Mouse (Mus musculus) common myeloid progenitor, adult 5-6 weeks (primary cell): ENCODE measurements at regions not wholly inside any gene's neighbourhood (a gene's known extent, or its start where the extent isn't known, plus 50 kb on each side); places are given as distances from the start of the nearest gene placed in this dataset.

Experiments used
- ATAC-seq: replicated peaks from 2 replicates; pipeline ENCODE4 v1.8.0; 2016; ENCODE audit warnings: low read depth, mild to moderate bottlenecking, moderate TSS enrichment, inconsistent platforms; ENCODE audit not compliant: poor library complexity, severe bottlenecking

- ATAC-seq, result no peak
Measured at GRCm38 (mm10) chr19:21214253-21214652, 57.8 kb upstream of the Zfand5 start.

DNA sequence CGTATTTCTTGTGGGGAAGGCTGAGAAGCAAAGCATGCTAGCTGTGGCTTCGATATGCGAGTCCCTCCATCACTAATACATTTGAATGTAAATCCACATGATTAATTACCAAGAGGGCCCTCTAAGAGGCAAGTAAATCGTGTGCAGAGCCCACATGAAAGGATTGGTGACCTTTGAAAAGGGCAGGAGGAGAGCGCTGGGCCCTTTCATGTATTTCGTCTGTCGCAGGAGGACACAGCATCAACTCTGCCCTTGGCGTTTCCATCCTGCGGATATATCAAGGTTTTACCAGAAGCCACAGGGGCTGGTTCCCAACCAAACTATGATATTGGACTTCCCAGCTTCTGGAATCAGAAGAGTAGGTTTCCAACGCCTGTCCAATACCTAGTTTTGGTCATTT lies 78.6 kb upstream of the Zfand5 start:
- no peak for ATAC-seq

DNA sequence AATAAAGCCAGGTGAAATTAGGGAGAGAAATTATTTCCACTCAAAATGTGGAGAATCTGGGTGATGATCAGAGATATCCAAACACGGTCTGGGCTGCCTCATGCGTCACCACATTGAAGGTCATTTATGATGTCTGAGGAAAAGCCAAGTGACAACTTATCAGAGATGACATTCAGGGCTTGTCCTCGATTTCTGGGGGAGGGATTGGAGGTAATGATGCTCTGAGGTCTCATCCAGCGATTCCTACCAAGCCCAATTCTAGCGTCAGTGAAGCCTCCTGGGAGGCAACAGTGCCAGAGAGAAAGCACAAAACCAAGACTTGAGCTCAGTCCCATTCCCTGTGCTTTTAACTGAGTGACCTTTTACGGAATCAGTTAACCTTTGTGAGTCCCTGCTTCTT lies 79.5 kb upstream of the Zfand5 start:
- ATAC-seq, result no peak

DNA sequence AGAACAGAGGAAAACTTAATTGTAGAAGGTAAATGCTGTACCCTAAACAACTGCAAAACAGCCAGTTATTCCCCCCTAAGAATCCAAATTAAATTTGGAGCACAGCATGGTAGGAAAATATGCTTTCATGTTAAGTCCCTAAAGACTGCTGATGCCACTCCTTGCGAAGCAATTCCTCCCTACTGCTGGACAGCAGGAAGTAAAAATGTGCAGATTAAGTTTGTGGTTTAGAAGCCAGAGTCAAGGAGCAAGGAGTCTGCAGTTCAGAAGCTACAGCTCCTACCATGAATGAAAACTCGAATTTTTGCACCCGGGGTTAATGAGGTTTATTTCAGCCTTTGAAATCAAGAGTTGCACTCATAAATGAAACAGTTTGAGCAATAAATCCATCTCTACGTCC lies 82.9 kb upstream of the Zfand5 start:
- peak; percentile 68; the same call in 1 of the 2 replicates for ATAC-seq

DNA sequence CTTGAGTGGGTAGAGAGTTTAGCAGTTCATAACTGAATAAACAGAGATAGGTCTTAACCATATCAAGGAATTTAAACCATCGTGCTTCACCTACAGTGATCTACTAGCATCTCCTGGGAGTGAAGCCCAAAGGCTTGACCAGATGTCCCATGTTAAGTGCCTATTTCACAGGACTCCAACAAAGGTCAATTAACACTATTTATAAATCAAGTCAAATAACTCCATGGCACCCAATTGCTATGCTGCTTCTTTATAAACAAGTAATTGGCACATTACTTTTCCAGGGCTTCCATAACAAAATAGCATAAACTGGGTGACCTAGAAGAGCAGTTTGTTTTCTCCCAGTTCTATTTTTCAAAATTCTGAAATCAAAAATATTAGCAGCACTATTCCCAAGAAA lies 85.4 kb upstream of the Zfand5 start:
- no peak for ATAC-seq

DNA sequence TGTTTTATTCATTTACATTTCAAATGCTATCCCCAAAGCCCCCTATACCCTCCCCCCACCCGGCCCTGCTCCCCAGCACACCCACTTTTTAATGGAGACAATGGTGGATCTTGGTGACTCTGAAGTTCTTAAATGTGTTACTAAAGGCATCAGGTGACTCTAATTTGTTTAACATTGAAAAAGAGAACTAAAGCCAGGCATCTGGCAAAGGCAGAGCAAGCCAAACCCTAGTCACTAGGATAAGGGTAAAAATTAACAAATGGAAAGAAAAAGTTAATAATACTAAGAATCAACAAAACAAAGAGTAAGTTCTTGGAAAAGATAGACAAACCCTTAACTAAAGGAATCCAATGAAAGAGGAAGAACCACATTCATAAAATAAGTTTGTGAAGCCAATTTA lies 86.1 kb upstream of the Zfand5 start:
- ATAC-seq, result no peak

- no peak for ATAC-seq
Measured at GRCm38 (mm10) chr19:21183028-21183427, 89.0 kb upstream of the Zfand5 start.

- ATAC-seq, result peak; percentile 74
Measured at GRCm38 (mm10) chr19:21179886-21180285, 92.2 kb upstream of the Zfand5 start.

DNA sequence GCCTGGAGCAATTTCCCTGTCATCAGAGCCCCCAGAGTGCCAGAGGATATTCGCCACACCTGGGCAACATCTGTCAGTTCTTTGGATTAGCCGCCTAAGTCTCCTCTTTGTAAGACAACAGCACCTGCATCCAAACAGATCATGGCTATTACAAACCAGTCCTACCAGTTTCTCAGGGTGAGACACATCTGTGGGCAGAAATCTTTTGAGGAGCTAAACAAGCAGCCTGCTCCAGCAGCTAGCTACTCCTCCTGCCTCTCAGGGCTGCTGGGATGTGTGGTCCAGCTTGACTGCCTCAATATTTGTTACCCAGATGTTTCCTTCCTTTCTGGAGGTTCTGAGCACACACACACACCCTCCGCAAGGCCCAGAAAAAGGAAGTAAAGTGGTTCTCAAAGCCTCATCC lies 96.6 kb upstream of the Zfand5 start:
- ATAC-seq, result peak; percentile 87

DNA sequence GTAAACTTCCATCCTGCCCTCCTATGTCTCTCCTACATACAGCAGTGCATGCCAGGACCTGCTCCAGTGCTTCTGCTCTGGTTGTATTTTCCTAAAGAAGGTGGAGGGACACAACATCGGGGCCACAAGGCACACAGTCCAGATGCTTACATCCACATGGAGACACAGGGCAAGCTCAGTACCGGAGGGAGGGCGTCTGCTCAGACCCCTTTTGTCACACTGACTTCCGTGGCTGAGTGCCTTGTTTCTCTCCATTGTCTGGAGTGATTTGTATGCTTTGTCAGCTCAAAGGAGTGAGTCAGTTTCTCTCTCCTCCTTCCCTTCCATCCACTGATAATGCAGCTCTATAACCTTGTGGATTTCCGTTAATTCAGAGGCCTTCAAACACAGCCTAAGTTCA lies 97.4 kb upstream of the Zfand5 start:
- ATAC-seq, result no peak

GRCm38 (mm10) chr19:21173896-21174483 lies 98.1 kb upstream of the Zfand5 start:
- ATAC-seq, result no peak

- ATAC-seq, result no peak
Measured at GRCm38 (mm10) chr19:21171191-21171590, 100.9 kb upstream of the Zfand5 start.

DNA sequence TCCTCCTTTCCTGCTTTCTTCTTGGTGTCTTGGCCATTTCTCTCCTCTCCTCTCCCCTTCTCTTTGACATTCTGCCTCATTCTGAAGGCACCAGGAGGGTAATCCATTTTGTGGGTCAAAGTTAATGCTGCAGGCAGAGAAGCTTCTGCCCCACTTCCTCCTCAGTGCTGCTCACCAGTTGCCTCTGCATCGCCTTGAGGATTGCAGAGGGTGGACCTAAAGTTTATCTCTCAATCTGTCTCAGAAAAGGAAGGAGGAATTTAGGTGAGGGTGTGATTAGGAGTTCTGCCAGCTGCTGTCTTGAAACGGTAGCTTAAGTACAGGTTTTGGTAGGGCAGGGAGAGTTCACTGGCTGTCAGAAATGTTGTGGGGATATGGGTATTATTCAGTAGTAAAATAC lies 101.3 kb upstream of the Zfand5 start:
- ATAC-seq, result no peak

DNA sequence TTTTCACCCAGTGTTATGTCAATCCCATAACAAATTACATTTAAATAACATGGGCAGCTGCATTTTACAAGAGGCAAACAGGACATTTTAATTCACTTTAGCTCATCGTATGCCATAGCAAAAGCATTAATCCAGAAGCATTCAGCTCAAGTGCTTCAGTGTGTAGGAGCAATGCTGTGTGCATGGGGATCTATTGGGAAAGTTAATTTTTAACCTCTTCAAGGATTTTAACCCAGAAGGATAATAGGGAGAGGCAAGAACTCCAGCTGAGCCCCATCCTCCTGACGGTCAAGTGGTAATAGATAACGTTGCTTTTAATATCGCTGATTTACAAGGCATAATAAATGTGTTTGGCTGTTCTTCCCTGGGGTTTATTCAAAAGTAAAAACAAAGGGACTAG lies 105.1 kb upstream of the Zfand5 start:
- no peak for ATAC-seq

- no peak for ATAC-seq
Measured at GRCm38 (mm10) chr19:21166465-21166860, 105.6 kb upstream of the Zfand5 start.

GRCm38 (mm10) chr19:21165763-21166464 lies 106.2 kb upstream of the Zfand5 start:
- ATAC-seq, result no peak

- ATAC-seq, result no peak
Measured at GRCm38 (mm10) chr19:21163978-21164377, 108.1 kb upstream of the Zfand5 start.

- no peak for ATAC-seq
Measured at GRCm38 (mm10) chr19:21160946-21161345, 111.1 kb upstream of the Zfand5 start.

- no peak for ATAC-seq
Measured at GRCm38 (mm10) chr19:21159189-21160137, 112.6 kb upstream of the Zfand5 start.

GRCm38 (mm10) chr19:21154162-21154561 lies 117.9 kb upstream of the Zfand5 start:
- no peak for ATAC-seq

DNA sequence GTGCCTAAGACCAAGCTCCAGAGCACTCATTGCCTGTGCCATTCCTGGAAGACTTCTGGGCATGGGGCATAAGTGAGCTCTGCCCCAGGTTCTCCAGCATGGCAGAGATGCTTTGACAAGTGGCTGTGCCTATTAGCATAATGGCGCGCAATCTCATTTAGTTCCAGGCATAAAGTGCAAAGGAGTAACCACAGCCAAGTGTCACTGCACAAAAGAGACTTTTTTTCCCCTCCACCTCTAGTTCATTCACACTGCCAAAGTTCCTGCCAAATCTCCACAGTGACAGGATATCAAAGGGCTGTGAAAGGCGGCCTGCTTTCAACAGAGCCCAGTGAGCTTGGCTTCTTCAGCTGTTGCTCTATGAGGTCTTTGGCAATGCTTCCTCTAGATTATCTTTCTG lies 120.1 kb upstream of the Zfand5 start:
- ATAC-seq, result no peak
